Mouse (Mus musculus): ENCODE results near the gene Tdrd1.

Gene Tdrd1

DNA sequence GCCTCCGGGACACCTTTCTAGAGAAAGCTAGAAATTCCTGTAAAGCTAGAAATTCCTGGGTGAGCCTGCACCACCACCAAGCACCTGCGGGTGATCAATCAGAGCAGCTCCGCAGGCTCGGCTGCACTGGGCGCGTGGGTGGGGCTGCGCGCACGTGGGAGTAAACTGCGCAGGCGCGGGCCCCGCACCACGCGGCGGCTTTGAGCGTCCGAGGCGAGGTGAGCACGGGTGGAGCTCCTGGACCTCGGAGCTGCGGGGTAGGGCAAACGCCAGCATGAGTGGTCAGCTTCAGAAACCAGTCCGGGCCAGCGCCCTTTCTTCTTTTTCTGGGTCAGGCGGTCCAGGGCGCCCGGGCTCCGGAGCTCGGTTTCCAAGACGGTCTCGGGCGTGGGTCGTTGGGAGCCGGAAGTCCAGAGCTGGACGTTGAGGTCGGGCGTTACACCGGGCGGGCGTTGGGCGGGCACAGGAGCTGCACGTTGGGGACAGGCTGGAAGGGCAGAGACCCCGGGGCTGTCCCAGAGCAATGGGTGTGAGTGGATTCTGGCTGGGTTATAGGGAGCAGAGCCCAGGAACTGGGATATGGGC is at the start of gene Tdrd1:
Tdrd1 (plus strand) TSS at position 163 of the 585 bp plus-strand sequence.
- in situ Hi-C loops (cut with MboI; ENCODE audit: low pct_unique_long_range_greater_than_20kb in 1 of 2, low sequenced_read_pairs in 2 of 2, unreplicated experiment in 1 of 2), result no loop called here

DNA sequence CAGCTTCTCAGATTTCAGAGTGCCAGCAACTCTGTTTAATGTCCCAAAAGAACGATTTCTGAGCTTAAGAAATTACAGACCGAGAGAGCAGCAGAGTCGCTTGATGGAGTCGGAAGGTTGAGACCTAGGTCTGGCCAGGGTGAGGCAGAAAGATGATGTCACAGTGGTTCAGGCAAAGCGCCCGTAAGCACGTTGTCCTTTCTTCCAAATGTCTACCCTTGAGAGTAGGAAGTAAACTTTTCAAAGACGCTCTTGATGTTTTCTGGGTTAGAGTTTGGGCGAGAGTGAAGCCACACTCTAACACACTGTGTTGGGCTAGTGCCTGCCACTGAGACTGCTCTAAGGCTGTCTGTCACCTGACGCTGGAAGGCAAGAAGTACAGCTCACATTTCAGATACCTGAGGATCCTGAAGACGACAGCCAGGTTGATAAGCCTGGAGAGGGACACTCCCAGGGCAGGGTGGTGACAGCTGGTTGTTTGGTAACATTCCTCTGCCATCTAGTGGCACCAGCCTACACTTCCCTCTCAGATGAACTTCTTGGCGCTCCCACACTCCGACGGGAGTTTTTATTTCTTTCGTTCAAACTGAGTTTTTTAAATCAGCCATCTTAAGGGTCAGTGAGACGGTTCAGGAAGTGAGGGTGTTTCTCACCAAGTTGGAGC is 49.2 kb upstream of the Tdrd1 start:
- in situ Hi-C loops (cut with MboI; ENCODE audit: low pct_unique_long_range_greater_than_20kb in 1 of 2, low sequenced_read_pairs in 2 of 2, unreplicated experiment in 1 of 2), result loop anchor here in 1 of 2 experiments (5.0 to 10.0 kb wide), 2 partner anchors 355 to 422 kb away; no protein-coding TSS in a partner anchor

DNA sequence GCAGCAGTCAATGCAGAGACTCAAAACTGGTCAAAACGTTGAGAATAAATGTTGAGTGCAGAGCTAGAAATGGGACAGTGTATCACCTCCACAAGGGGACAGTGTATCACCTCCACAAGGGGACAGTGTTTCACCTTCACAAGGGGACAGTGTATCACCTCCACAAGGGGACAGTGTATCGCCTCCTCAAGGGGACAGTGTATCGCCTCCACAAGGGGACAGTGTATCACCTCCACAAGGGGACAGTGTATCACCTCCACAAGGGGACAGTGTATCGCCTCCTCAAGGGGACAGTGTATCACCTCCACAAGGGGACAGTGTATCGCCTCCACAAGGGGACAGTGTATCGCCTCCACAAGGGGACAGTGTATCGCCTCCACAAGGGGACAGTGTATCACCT is 47.5 kb upstream of the Tdrd1 start:
- in situ Hi-C loops (cut with MboI; ENCODE audit: low pct_unique_long_range_greater_than_20kb in 1 of 2, low sequenced_read_pairs in 2 of 2, unreplicated experiment in 1 of 2), result loop anchor here in 1 of 2 experiments (5.0 to 10.0 kb wide), 2 partner anchors 356 to 424 kb away; no protein-coding TSS in a partner anchor

DNA sequence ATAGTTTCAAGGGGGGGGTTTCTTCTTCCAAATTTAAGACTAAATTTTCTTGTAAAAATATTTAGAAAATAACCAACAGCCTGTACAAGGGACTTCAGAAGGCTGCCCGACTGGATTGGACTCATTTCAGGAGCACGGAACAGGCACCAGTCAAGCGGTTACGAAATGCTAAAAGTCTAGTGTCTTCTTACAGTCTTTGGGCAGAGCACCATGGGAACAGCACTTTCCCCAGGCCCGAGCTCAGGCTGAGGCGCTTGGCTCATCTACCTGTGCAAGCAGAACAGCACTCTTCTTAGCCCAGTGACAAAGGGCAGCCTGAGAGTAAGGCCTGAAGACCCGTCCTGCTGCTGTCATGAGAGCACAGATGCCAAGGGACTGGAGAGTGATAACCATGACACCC is 38.1 kb upstream of the Tdrd1 start:
- in situ Hi-C loops (cut with MboI; ENCODE audit: low pct_unique_long_range_greater_than_20kb in 1 of 2, low sequenced_read_pairs in 2 of 2, unreplicated experiment in 1 of 2), result no loop called here

DNA sequence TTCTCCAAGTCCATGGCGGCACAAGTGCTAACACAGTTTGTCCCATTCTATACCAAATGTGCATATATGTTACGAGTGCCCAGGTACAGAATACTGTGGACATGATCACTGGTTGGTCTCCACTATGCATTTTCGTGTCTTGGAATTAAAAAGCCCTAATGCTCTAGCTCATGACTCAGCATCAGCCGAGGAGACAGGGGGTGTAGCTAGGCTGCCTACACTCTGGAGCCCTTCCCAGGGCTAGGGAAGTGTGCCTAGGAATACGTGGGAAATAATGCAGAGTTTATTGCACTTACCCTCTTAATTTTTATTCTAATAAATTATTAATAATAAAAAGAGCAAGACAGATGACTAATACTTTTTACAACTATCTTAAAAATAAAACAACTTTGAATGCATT is 37.1 kb upstream of the Tdrd1 start:
- in situ Hi-C loops (cut with MboI; ENCODE audit: low pct_unique_long_range_greater_than_20kb in 1 of 2, low sequenced_read_pairs in 2 of 2, unreplicated experiment in 1 of 2), result no loop called here

DNA sequence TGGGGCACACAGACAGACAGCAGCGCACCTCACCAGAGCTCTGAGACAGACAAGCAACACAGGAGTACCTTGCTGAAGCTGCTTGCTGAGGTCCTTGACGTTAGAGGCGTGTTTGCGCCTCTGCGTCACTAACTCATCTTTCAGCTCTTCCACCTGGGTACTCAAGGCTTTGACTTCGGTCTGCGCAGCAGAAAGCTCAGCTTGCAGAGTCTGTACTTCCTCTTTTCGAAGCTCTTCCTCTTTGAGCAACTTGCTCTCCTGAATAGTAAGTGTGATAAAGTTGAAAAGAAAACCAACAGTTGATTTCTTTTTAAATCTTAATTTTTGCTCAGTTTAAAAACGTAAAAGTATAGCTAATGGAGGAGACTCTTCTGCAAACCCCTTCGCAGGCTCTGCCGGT is 28.6 kb upstream of the Tdrd1 start:
- in situ Hi-C loops (cut with MboI; ENCODE audit: low pct_unique_long_range_greater_than_20kb in 1 of 2, low sequenced_read_pairs in 2 of 2, unreplicated experiment in 1 of 2), result no loop called here

DNA sequence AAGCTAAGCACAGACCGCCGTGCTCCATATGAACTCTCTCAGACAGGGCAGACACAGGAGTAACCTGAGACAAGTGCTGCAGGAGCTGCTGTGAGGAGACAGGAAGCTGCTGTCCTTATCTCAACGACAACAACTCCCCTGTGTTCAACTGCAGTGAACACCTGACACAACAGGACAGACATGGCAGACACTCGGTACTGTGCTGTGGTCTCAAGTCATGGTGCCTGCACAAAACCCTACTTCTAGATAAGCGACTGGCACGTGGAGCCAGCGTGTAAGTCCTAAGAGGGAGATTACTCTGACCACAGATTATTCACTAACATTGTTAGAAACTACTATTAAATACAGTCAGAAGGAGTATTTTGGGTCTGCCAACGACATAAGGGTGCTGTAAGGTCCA is 25.8 kb upstream of the Tdrd1 start:
- in situ Hi-C loops (cut with MboI; ENCODE audit: low pct_unique_long_range_greater_than_20kb in 1 of 2, low sequenced_read_pairs in 2 of 2, unreplicated experiment in 1 of 2), result no loop called here

DNA sequence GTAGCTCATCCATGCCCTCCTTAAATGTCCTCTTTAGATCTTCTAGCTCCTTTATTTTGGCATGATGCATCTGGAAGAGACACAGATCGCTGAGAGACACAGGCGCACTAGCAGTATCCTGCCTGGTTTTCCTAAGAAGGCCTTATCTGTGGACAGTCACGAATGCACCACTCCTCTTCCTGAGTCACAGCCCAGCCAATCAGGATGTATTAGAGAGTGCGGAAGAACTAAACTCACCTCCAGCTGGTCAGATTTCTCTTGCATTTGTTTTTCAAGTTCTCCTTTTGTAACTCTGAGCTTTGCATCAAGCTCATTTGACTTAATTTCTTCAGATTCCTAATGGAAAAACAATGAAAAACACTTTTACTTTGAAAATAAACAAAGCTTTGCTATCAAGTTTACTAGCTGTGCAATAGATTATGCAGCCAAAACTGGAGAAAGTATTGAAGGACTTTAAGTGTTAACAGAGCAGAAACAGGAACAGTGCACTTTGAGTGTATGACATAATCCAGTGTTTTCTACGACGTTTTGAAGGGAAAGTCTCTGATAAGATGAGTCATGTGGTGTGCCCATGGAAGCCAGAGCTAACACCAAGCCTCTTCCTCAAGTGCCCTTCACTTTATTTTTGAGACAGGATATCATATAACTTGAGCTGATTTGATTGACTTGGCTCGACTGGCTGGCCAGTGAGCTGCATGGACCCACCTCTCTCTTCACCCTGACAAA is 24.9 kb upstream of the Tdrd1 start:
- in situ Hi-C loops (cut with MboI; ENCODE audit: low pct_unique_long_range_greater_than_20kb in 1 of 2, low sequenced_read_pairs in 2 of 2, unreplicated experiment in 1 of 2), result no loop called here

DNA sequence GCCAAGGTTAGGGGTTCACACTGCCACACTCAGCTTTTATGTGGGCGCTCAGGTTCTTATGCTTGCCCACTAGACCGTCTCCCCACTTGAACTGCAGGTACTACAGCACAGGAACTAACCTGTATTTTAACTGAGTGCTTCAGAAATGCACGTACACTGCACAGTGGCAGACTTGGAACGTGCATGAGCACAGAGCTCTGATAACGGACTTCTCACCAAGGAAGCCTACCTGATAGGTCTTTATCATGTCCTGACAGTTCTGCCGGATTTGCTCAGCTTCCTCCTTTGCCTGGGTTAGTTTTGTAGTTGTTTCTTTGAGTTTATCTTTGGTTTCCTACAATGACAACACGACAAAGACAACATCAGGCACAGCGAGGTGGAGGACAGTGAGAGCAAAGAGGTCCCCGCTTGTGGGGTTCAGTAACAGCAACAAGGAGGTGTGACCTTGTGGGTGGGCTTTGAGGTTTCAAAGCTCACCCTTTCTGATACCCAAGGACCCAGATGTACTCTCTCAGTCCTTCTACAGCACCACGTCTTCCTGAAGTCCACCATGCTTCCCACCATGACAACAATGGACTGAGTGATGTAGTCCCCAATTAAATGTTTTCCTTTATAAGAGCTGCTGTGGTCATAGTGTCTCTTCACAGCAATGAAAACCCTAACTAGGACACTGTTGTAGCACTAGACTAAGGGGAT is 24.2 kb upstream of the Tdrd1 start:
- in situ Hi-C loops (cut with MboI; ENCODE audit: low pct_unique_long_range_greater_than_20kb in 1 of 2, low sequenced_read_pairs in 2 of 2, unreplicated experiment in 1 of 2), result no loop called here

DNA sequence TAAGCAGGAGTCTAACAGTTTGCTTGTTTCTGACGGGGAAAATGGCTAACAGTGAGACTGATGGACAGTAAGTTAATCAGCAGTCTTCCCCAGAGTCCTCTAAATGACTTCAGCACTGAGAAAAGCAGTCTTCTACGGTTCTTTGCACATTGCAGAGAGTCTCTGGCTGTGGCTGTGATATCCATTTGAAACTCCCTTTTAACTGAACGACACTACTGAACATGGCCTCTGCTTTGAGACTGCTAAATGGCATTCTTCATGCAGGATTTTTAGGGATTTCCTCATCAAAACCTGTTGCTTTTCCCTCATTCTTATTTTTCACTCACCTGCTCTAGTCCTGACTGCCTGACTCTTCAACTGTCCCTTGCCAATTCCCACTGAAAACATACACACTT is 23.7 kb upstream of the Tdrd1 start:
- in situ Hi-C loops (cut with MboI; ENCODE audit: low pct_unique_long_range_greater_than_20kb in 1 of 2, low sequenced_read_pairs in 2 of 2, unreplicated experiment in 1 of 2), result no loop called here

DNA sequence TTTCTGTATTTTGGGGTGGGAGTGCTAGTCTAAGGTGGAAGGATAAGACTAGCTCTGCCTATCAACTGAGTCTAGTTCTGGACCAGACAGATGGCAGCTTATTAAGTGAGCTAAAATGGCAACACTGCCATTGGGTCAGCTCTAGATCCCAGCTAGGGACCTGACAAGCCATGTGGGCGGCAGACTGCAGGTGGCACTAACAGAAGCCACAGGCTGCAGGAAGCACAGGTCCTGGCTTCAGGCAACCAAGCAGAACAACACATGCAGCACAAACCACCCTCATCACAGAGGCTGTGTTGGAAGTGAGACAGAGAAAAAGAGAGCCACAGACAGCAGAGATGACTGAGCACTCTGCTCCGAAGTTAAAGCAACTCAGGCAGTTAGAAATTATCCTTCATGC is 20.6 kb upstream of the Tdrd1 start:
- in situ Hi-C loops (cut with MboI; ENCODE audit: low pct_unique_long_range_greater_than_20kb in 1 of 2, low sequenced_read_pairs in 2 of 2, unreplicated experiment in 1 of 2), result no loop called here

DNA sequence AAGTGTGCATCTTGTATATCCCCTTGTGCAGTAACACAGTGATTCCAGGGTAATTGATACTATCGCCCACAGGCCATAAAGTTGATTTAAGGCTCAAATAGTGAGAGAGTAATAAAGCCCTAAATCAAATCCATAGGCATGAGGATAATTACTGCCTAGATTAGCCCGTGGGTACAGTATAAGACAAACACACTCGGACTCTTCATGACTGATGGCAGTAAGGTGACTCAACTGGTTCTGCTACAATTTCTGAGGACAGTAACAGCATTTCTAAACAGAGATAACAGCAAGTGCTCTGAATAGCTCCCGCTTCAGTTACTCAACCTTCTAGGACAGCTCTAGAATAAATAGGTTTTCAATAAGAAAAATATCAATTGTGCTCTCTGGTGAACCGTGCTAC is 18.9 kb upstream of the Tdrd1 start:
- in situ Hi-C loops (cut with MboI; ENCODE audit: low pct_unique_long_range_greater_than_20kb in 1 of 2, low sequenced_read_pairs in 2 of 2, unreplicated experiment in 1 of 2), result no loop called here

DNA sequence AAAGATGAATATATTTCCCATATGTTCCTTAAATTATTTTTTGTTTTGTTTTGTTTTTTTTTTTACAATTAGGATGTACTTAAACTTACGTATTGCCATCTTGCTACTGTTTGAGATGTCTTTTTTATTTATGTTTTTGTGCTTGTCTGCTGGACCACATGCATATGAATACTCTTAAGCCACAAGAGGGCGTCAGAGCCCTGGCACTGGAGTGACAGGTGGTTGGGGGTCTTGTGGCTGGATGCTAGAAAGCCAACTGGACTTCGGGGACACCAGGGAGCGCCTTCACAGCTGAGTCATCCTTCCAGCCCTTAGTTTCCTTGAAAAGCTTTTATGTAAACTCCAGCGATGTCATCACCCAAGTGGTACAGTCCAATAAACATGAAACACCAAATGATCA is 17.2 kb upstream of the Tdrd1 start:
- in situ Hi-C loops (cut with MboI; ENCODE audit: low pct_unique_long_range_greater_than_20kb in 1 of 2, low sequenced_read_pairs in 2 of 2, unreplicated experiment in 1 of 2), result no loop called here

DNA sequence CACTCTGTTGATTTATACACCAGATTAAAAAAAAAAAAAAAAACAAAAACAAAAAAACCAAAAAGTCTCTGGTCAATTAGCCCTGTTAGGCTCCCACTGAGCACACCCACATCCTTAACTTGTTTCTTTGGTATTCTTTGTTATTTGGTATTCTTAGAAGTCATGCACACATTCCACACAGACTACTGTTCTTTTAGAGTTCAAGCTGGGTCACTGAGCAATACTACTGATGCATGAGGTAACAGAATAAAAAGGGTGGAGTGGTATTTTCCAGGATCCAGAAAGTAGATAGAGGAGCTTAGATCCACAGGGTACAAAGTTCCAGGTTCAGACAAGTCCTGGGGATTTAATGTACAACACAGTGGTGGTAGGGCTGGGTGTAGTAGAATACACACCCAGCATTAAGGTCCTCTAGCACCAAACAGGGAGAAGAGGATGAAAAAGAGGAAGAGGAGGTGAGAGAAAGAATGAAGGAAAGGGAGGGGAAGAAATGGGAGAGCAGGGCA is 15.3 kb upstream of the Tdrd1 start:
- in situ Hi-C loops (cut with MboI; ENCODE audit: low pct_unique_long_range_greater_than_20kb in 1 of 2, low sequenced_read_pairs in 2 of 2, unreplicated experiment in 1 of 2), result no loop called here

DNA sequence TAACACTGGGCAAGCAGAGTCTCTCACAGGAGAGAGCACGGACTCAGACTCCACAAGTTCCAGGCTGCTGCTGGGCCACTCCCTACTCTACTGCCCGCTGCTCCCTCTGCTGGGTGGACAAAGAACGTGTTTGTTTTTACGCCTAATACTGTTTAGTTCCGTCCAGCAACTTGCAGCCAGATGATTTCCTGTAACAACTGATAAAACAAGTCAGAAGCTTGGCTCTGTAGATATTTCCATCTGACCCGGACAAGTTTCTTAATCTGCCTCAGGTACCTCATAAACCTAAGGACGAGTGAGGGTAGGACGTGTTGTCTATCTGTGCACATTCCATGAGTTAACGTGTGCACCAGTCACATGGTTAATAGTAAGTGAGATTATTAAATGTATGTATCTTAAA is 14.4 kb upstream of the Tdrd1 start:
- in situ Hi-C loops (cut with MboI; ENCODE audit: low pct_unique_long_range_greater_than_20kb in 1 of 2, low sequenced_read_pairs in 2 of 2, unreplicated experiment in 1 of 2), result no loop called here

DNA sequence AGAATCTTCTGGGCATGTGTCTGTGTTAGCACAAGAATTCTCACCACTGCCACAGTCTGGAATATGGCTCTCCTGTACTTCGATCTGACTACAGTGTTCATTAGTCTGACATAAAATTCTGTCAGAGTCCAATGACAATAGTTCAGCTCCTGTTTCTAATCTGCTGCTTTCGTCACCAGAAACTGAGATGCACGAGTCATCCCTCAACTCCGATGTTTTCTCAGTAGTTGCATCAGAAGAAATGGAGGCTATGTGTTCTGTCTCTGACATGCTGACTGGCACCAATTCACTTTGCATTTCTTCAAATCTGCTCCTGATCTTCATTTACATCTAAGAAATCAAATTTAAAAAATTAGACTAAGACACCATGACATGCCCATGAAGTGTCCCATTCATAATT is 12.6 kb upstream of the Tdrd1 start:
- in situ Hi-C loops (cut with MboI; ENCODE audit: low pct_unique_long_range_greater_than_20kb in 1 of 2, low sequenced_read_pairs in 2 of 2, unreplicated experiment in 1 of 2), result no loop called here

DNA sequence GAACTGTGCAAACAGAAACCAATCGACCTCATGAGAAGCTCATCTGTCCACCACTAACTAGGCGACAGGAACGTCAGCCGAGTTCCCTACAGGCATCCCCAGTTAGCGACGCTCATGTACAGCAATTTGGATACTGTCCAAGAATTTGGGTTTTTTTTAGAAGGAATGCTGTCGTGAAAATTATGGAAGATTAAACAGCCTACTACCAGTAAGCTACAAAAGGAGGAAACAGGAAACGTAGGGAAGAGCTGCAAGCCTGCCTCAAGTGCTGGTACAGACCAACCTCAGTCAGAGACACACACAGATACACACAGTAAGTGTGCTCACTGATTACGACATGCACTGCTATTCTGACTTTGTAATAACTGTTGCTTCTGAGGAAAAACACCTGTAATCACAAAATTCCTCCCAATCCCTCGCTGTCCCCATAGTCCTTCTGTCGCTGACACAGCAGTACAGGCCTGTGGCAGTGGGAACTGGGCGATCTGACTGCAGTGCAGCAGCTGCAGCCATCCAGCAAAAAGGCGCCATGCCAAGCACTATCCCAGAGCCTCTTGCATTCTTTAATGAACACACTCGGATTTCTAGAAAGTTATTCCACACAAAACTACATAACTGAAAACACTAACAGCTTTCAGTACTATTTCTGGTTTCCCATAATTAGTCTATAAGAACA is 8.0 kb upstream of the Tdrd1 start:
- in situ Hi-C loops (cut with MboI; ENCODE audit: low pct_unique_long_range_greater_than_20kb in 1 of 2, low sequenced_read_pairs in 2 of 2, unreplicated experiment in 1 of 2), result no loop called here

DNA sequence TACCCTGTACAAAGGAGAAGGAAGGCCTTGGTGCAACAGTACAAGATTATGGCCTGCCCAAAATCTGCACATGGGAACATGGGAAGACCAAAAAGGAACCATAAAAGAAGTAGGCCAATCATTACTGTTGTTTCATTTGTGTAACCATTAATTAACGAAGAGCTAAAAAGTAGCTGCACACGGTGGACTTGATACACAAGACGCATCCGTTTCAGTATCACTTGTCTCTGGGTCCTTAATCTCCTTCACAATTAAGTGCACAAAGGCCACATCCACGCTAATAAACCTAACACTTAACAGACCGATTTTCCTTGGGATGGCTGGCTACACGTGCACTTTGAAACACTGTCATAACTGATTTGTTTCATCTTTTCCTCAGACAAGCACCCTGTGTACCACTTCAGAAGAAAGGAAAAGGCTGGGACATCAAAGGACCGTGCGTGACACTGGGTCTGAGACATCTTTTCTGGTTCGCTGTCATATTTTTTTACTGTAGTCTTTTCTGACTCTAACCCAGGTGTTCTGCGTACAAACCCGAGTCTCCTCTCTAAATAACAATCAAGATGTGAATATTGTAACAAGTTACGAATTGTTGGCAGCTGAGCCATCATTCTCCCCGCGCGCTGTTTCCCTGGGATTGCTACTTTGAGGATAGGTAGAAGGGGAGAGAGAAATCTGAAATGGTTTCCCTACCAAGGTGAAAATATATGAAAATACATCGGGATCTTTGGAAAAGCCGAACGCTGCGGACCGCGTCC is 4.8 kb upstream of the Tdrd1 start:
- in situ Hi-C loops (cut with MboI; ENCODE audit: low pct_unique_long_range_greater_than_20kb in 1 of 2, low sequenced_read_pairs in 2 of 2, unreplicated experiment in 1 of 2), result no loop called here

All from mouse embryonic stem cell (cell line).